Mouse (Mus musculus): ENCODE measurements around the gene Pirb.

Gene Pirb

DNA sequence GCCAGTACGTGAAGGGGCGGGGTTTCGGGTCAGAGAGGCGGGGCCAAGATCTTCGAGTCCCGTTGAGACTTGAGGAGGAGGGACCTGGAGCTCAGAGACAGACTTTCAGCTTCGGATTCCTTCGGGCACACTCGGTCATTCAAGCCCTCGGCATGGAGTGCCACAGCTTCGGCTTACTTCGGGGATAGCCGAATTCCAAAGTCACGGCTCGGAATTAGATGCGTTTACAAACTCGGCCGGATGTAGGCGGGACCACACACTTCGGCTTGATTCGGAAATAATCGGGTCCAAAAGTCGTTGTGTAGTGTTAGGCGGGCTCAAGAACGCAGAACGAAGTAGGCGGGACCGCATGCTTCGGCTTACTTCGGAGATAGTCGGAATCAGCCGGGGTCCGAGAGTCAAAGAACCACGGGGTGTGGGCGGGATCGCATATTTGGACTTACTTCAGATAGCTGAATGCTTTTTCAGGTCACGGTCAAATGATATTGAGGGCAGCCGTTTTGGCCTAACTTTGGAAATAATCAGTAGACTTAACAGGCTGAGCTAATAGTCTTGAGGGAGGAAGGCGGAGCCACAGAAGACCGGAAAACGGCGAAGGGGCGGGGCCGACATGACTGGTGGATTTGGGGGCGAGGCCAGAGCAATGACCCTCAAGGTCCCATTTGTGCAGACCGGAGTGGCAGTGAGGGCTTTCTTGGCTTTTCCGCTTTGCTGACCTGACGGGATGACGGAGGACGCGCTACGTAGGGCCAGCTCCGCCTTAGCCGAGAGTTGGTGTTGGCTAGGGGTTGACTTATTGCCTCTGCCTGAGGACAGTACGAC lies 27.0 kb downstream of the Pirb start, which contains the start of gene Mboat7:
Gene Mboat7, minus strand, starts transcription at position 537 of the 822 bp plus-strand sequence.
- DNase-seq (ENCODE audit: low read depth, low spot score) = peak; percentile 97

DNA sequence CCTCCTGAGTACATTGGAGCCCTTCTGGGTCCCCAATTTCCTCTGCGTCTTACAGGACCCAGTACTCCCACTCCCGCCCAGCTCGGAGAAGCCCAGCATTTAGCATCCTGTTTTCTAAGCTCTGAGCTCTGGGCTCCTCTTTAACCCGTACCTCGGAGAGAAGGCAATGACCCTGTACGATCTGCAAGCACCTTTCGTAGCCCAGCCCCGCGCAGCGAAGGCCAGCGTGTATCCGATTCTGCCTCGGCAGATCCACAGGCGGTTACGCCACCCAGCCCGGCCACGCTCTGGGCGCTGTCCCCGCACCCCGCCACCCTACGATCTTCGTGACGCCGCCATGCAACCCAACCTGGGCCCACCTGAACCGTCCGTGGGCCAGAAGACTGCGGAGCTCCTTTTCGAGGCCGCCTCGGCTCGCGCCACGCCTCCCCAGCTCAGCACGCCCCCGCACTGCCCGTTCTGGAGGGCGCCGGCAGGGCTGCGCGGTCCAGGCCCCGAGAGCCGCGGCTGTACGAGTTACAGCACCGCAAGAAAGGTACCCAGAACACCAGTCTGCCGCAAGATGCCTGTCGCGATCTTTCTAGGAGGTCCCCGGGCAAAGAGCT lies 27.7 kb downstream of the Pirb start, which contains the start of gene Tsen34:
Gene Tsen34, plus strand, starts transcription at position 482 of the 605 bp plus-strand sequence.
- DNase-seq (ENCODE audit: low read depth, low spot score) = no peak

GRCm38 (mm10) chr7:3691919-3692318 lies 28.3 kb downstream of the Pirb start:
- DNase-seq (ENCODE audit: low read depth, low spot score) = no peak

GRCm38 (mm10) chr7:3685400-3686187 lies 34.6 kb downstream of the Pirb start:
- no peak for DNase-seq (ENCODE audit: low read depth, low spot score)

DNA sequence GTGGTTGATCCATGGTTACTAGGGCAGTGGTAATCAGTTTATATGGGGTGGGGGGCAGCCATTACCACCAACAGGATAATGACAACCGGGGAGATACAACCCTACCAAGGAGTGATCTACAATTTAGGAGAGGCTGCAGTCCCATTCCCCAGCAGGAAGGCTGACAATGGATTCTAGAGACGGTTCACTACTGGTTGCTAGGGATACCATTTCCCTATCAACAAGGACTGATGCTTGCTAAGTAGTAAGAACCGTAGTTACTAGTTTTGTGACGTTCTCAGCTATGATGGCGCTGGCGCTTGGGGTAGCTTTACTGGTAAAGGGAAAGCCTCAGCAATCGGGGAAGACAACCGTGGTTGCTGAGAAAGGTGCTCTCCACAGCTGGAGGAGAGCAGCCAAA lies 35.5 kb downstream of the Pirb start:
- DNase-seq (ENCODE audit: low read depth, low spot score) = no peak

GRCm38 (mm10) chr7:3683908-3684550 lies 36.2 kb downstream of the Pirb start:
- DNase-seq (ENCODE audit: low read depth, low spot score) = no peak

- no peak for DNase-seq (ENCODE audit: low read depth, low spot score)
Measured at GRCm38 (mm10) chr7:3677342-3677741, 42.8 kb downstream of the Pirb start, which contains the start of gene Tmc4. Gene Tmc4 (minus strand): TSS chr7:3677553.

GRCm38 (mm10) chr7:3676371-3676770 lies 43.8 kb downstream of the Pirb start:
- no peak for DNase-seq (ENCODE audit: low read depth, low spot score)

- DNase-seq (ENCODE audit: low read depth, low spot score) = no peak
Measured at GRCm38 (mm10) chr7:3675228-3675548, 45.0 kb downstream of the Pirb start.

- DNase-seq (ENCODE audit: low read depth, low spot score) = peak; percentile 87
Measured at GRCm38 (mm10) chr7:3674507-3675227, 45.5 kb downstream of the Pirb start.

DNA sequence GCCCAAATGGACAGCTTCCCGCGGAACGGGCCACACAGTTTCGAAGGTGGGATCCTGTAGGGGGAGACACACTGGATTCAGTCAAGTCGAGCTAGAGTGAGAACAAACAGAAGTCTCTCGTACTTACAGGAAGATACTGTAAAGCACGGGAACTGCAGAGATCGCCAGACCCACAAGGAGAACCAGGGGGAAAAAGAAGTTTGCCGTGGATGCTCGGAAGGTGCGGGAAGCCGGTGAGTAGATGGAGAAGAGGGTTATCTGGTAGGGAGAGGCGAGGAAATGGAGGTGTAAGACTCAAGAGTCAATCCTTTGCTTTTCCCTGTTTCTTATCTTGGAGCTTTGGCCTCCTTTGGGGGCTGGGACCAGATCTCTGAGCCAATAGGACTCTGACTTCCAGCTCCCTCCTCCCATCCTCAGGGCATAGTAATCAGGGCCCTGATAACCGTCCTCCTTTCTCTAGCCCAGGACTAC lies 53.2 kb downstream of the Pirb start:
- DNase-seq (ENCODE audit: low read depth, low spot score) = peak; percentile 29

- DNase-seq (ENCODE audit: low read depth, low spot score) = peak; percentile 97
Measured at GRCm38 (mm10) chr7:3665215-3666114, 54.7 kb downstream of the Pirb start, which contains the start of gene Leng1. Gene Leng1 (minus strand): TSS chr7:3665840.

DNA sequence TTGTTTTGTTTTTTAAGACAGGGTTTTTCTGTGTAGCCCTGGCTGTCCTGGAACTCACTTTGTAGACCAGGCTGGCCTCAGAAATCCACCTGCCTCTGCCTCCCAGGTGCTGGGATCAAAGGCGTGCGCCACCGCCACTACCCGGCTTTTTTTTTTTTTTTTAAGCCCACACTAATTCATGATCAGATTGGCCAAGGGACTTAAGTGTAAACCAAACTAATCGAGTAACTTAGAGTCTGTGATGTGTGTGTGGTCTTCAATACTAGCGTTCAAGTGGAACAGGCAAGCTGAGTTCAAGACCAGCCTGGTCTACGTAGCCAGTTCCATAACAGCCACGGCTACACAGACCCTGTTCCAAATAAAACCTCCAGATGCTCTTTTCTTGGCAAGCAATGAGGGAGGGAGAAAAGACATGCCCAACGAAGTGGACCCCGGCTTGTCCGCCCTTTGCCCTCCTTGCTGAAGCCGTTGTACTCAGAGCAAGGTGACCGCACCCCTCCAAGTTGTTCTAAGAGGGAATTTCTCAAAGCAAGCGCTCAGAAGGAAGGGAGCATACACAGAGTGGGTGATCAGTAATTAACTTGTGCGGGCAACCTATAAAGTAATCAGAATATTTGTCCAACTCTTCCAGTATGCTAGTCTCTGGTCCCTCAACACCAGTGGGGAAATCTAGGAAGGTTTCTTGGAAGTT lies 55.5 kb downstream of the Pirb start:
- peak; percentile 24 for DNase-seq (ENCODE audit: low read depth, low spot score)

All from mesoderm, embryonic 11.5 days (tissue).